Mouse (Mus musculus) monocyte, adult 2 months (primary cell): ENCODE measurements around the gene Stk32c.

ENCODE experiments used
- DNase-seq, 2 experiments: peaks; one replicate each; pipeline ENCODE4 v3.0.0; 2022; ENCODE audit warnings: low spot score in 2 of 2, low read depth in 1 of 2

Stk32c gene

GRCm38 (mm10) chr7:139212754-139213745, at the start of gene Stk32c, which contains the start of gene Lrrc27:
TSS of gene Stk32c (minus strand) at chr7:139213307.
TSS of gene Lrrc27 (plus strand) at chr7:139212988.
- peak; percentile 84 to 92 for DNase-seq

- no peak for DNase-seq
Measured at GRCm38 (mm10) chr7:139257752-139258542, 44.8 kb upstream of the Stk32c start.

DNA sequence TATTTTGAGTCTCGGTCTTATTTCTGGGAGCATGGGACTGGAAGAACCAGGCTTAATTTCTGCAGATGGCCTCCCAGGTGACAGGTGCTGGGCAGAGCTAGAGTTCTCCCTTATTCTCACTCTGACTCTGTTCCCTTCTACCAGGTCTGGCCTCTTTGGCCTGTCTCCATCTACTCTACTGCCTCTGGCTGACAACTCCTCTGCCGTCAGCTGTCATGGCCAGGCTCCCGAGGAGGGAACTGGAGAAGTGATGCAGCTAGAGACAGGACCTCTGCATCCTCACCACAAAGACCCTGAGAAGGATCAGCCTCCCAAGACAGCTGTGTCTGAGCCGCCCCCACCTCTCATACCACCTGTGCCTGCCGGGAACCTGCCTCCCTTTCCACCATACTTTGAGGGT, 41.5 kb upstream of the Stk32c start:
- no peak for DNase-seq

DNA sequence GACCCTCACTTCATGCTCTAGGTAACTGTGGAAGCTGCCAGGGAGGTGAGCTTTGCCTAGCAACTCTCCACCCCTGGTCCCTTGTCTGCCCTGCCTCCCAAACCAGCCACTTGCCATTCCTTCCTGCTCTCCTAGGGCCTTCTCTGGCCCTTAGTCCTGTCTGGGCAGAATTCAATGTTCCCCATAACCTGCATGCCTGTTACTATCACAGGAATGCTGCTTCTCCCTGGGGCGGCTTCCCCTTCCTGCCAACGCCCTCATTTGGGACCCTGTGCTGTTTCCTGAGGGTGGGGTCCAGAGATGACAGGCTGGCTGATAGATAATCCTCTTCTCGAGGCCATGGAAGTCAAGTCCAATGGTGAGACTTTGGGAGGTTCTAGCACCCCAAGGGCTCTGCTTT, 40.4 kb upstream of the Stk32c start:
- no peak for DNase-seq

DNA sequence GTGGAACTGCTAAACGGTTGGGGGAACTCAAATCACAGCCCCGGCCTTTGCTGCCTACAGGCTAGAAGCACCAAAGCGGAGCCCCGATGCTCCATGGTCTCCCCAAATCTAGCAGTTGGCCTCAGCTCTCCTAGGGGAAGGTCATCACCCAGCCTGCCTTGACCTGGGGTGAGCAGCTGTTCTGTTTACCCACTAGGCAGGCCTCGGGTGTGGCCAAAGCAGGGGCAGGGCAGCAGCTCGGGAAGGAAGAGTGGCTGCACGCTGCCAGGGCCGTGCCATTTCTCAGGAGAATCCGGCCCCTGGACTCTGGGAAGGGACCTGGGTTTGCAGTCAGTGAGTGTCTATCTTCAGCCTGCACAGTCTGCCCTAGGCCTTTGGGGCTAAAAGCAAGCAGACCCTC, 39.9 kb upstream of the Stk32c start:
- DNase-seq = no peak

- DNase-seq = no peak
Measured at GRCm38 (mm10) chr7:139252566-139252965, 39.5 kb upstream of the Stk32c start.

DNA sequence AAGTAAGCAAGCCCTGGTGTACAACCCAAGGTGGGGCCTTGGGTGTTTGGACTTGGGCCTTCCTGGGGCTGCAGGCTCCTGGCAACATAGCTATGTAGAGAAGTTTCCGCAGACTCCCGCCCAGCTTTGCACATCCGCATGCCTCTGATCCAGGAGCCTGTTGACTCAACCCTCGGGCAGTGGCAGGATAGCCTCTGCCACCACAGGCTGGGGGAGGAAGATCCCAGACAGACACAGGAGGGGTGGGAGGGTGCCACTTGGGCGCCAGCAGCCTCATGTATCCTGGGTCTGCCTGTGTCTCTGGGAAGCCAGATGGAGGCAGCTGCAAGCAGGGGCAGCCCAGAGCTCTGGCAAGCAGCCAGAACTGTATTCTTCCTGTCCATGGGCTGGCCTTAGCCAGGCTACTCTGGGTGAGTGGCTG, 38.8 kb upstream of the Stk32c start:
- DNase-seq = no peak

DNA sequence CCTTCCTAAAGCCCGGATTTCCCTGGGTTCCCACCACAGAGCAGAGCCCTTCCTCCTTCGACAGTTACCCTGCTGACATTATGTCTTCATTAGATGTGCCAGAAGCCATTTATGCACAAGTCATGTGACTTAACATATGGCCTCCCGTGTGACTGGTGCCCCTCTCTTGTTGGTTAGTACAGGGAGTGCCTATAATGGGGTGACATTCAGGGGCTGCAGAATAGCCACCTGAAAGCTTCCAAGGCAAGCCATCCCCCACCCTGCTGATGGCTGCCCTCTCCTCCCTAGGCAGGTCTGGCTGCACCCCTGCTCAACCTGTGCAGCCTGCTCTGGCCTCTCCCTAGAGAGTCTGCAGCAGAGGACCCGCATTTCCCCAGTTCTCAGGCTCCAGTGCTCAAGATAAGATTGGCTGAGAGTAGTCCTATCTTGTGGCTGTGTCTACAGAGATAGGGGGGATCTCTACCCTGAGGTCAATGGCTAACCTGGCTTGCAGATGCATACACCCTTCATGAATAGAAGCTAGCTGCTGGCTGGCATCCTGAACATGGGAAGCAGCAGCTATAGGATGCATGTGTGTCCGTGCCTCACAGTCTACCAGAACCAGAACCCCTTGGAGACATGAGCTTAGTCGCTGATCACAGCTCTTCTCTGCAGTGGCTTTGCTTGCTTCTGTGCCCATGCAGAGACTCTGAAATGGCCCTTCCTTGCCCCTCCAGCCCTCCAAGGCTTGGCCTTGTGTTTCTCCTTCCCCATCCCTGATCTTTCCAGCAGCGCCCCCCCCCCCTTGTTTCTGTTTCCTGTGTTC, 36.5 kb upstream of the Stk32c start:
- no peak for DNase-seq

GRCm38 (mm10) chr7:139248615-139249405, 35.7 kb upstream of the Stk32c start:
- no peak for DNase-seq

DNA sequence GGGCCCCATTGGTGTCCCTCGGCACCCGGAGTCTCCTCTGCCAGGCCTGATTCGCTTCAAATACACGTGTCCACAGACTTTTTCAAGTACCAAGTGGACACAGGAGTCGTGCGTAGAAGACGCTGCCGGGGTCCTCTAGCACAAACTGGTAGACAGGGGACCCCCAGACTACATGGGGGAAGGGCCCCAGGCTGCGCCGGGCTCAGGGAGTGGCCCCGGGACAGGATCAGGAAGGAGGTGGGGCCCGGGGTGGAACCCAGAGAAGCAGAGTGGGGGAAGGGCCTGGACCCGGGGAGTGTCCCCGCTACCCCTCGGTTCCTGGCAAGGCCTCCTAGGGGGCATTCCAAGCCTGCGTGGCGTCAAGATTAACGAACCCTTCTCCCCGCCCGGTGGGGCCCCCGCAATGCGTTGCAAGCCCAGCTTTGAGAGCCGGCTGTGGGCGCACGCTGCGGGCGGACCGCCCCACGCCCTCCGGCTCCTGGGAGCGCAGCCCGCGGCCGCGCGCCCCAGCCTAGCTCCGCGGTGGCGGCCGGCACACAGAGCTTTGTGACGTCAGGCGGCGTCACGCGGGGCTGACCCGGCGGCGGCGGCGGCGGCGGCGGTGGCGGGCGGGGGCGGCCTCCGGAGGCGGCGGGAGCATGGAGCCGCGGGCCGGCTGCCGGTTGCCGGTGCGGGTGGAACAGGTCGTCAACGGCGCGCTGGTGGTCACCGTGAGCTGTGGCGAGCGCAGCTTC, 34.9 kb upstream of the Stk32c start, which contains the start of gene Pwwp2b:
Pwwp2b (plus strand) TSS at position 602 of the 734 bp plus-strand sequence.
- peak in 1 of 2 experiments; percentile 70 for DNase-seq

DNA sequence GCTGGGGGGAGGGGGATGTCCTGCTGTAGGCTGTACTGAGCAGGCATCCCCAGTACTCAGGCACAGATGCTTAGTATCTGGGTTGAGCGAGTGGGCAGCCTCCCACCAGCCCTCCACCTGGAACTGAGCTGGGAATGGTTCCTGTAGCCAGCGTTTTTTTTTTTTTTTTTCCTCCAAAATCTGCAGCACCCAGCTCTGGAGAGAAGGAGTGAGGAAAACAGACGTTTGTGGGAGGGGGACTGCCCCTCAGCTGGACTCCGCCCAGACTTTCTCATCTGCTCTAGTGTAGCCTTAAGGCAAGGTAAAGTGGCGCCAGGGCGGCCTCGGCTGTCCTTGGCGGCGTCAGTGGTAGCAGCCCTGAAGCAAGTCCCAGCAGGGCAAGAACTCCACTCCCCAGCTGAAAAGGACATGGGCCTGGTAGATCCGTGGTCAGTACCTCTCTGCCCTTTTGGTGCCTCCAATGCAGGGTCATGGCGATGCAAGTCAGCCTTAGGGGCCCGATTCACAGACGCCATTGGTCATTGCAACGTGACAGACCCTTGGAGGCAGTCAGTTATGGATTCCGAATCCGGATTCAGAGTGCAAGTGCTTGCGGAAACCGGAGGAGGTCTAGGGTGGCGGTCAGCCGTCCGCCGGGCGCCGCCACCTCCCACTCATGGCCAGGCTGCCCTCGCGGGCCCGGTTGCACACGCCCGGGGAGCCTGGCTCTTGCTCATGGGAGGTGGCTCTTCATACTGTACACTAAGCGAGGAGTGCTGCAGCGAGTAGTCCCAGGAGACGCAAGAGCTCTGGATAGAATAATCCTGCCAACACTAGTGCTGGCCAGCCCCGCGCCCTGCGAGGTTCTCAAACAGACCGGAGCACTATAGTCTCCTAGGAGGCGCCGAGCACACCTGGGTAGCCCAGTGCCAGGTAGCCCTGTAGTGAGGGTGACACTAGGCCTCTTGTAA, 34.1 kb upstream of the Stk32c start:
- DNase-seq = no peak

- DNase-seq = no peak
Measured at GRCm38 (mm10) chr7:139246086-139246485, 33.0 kb upstream of the Stk32c start.

GRCm38 (mm10) chr7:139239432-139239831, 26.3 kb upstream of the Stk32c start:
- DNase-seq = no peak

GRCm38 (mm10) chr7:139235651-139236358, 22.7 kb upstream of the Stk32c start:
- no peak for DNase-seq

DNA sequence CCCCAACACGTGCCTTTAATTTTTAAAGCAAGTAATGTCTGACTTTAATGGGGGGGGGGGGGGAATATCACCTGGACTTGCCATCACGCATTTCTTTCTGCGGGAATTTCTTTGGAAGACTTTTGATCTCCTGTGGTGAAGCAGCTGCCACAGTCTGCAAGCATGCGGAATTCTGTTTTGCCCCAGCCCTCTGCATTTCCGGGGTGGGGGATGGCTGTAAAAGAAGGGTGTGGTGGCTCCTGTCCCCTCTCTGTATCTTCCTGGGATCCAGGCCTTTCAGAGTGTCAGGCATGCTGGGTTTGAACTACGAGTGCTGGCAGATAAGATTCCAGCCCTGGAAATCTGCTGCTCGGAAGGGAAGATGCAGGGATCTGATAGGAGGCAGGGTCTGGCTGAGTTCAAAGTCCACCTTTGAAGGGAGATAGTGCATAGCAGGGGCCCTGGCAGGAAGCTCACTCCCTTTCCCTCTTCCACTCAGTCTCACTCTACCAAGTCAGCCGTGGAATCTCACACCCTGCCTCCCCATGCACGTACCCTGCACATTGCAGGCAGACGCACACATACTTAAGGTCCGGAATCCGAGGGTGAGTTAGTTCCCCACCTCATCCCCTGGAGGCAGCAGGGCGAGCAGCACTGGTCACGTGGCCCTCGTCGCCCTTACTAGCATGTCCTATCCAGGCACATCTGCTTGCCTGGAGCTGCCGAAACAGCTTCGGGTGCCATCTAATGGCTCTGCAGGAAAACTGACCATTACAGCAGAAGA, 21.5 kb upstream of the Stk32c start:
- no peak for DNase-seq

DNA sequence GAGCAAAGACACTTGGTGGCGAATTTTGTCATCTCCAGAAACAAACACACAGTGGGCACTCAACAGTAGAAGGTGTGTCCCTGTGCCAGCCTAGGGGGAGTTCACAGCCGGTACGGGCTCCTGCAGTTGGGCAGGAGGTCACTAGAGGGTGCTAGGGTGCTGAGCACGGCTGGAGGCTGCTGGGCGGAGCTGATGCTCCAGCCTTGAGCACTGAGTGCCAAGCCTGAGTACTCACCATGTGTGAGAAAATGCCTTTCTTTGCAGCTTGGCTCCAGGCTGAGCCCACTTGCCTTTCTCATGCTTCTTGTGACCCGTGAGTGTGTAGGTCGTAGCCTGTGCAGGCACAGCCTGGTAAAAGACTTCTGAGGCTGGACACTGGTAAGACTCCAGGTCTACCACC, 20.6 kb upstream of the Stk32c start:
- DNase-seq = peak in 1 of 2 experiments; percentile 74

GRCm38 (mm10) chr7:139230241-139230640, 17.1 kb upstream of the Stk32c start:
- DNase-seq = no peak
